Mouse (Mus musculus) stomach, postnatal 0 days (tissue): ENCODE data around the gene Gm44805.

Source experiments
- CTCF ChIP-seq: IDR thresholded peaks from 2 replicates; pipeline ENCODE4 v1.5.1; 2016; ENCODE audit warnings: antibody characterized with exemption, low read depth, mild to moderate bottlenecking, moderate library complexity
- EP300 ChIP-seq: optimal IDR thresholded peaks from 2 replicates; pipeline ENCODE3; 2016; ENCODE audit warnings: antibody characterized with exemption

DNA sequence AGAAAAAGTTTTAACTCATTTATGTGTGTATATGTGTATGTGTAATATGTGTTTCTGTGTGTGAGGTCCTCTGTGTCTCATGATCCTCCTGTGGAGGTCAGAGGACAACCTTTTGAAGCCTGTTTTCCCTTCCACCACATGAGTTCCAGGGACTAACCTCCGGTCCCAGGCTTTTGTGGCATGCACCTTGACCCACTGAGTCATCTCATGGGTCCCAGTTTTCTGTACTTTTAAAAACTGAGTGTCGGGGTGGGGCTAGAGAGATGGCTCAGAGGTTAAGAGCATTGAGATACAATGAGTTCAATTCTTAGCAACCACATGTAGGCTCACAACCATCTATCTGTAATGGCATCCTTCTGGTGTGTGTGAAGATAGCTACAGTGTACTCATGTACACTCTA lies 521 bp downstream of the Gm44805 start:
- TF ChIP-seq CTCF (no peak), EP300 (no peak)
